Mouse (Mus musculus) C2C12 (cell line): ENCODE data around the gene Wdr1.

Experiments used
- CEBPB ChIP-seq: IDR thresholded peaks from one replicate; pipeline ENCODE4 v1.6.1; 2011; ENCODE audit warnings: low read depth, mild to moderate bottlenecking, control low read depth, moderate library complexity
- CTCF ChIP-seq: IDR thresholded peaks from one replicate; pipeline ENCODE4 v1.5.1; 2011; ENCODE audit not compliant: control insufficient read depth, insufficient read depth, insufficient read length
- FOSL1 ChIP-seq: IDR thresholded peaks from one replicate; pipeline ENCODE4 v1.8.0; 2011; ENCODE audit warnings: mild to moderate bottlenecking, low read length; ENCODE audit not compliant: poor library complexity, insufficient read depth, severe bottlenecking
- MAX ChIP-seq: IDR thresholded peaks from one replicate; pipeline ENCODE4 v1.6.1; 2011; ENCODE audit warnings: mild to moderate bottlenecking, control low read depth
- MYOG ChIP-seq: IDR thresholded peaks from one replicate; pipeline ENCODE4 v1.6.1; 2011; ENCODE audit not compliant: control insufficient read depth, insufficient read length; ENCODE audit errors: extremely low read depth
- USF1 ChIP-seq: IDR thresholded peaks from one replicate; pipeline ENCODE4 v1.6.1; 2011; ENCODE audit warnings: low read depth, mild to moderate bottlenecking, control low read depth, moderate library complexity

DNA sequence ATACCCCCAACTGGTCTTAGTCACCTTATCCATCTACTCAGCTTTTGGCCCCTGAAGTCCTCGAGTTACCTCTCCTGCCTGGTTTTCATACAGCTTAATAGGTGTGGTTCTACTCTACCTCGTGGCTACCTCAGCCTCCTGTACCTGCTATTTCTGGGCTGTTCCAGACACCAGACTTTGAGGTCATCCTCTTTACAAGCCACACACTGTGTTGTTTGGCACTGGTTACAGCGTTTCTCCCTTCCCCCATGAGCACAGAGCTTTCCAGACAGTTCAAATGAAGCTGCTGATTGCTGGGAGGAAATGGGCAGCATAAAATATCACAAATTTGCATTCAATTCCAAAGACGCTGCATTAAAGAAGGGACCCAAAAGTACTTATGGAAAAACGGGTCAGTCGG lies 1.8 kb upstream of the Wdr1 start:
- TF ChIP-seq CTCF: no peak
- no peak for TF ChIP-seq USF1
- no peak for TF ChIP-seq FOSL1
- TF ChIP-seq MYOG: no peak
- no peak for TF ChIP-seq MAX
- TF ChIP-seq CEBPB: no peak
